Mouse (Mus musculus) left cerebral cortex, postnatal 4 days (tissue): ENCODE data around the gene Pde5a. TPM values are rescaled to one million over a fixed set of nuclear protein-coding genes. Genes with fewer than 3 reads are reported as not detected.

Experiments used
- DNase-seq: peaks from one replicate; pipeline ENCODE4 v3.0.0-alpha.2; 2022
- intact Hi-C: fragments of 180-260 bp; cut with DNase I; formaldehyde crosslinking; loops from one replicate; pipeline ENCODE4 v1.15.1; 2025
- total RNA-seq, 2 experiments: library from RNA; stranded (reverse); gene quantifications; 2 replicates each; pipeline ENCODE4 v1.2.3; 2021

The Pde5a gene
- total RNA-seq, 2 experiments from 2014 or later = 13.1 to 13.7 TPM

GRCm38 (mm10) chr3:122835097-122835850 is 106.5 kb downstream of the Pde5a start:
- DNase-seq = no peak
- intact Hi-C loops = no loop called here

- intact Hi-C loops = no loop called here
Measured at GRCm38 (mm10) chr3:122837639-122838038, 108.9 kb downstream of the Pde5a start.

GRCm38 (mm10) chr3:122848410-122849034 is 119.8 kb downstream of the Pde5a start:
- DNase-seq = no peak
- intact Hi-C loops = no loop called here

More at GRCm38 (mm10) chr3:122837639-122838038, 108.9 kb downstream of the Pde5a start:
- DNase-seq = no peak

- intact Hi-C loops = no loop called here
- peak; percentile 21 for DNase-seq
Measured at GRCm38 (mm10) chr3:122855149-122855548, 126.4 kb downstream of the Pde5a start.

- intact Hi-C loops = no loop called here
- no peak for DNase-seq
Measured at GRCm38 (mm10) chr3:122859829-122860228, 131.1 kb downstream of the Pde5a start.

GRCm38 (mm10) chr3:122860573-122861498 is 132.1 kb downstream of the Pde5a start:
- DNase-seq = no peak
- intact Hi-C loops = no loop called here

- intact Hi-C loops = no loop called here
- DNase-seq = no peak
Measured at GRCm38 (mm10) chr3:122865092-122865491, 136.3 kb downstream of the Pde5a start.

GRCm38 (mm10) chr3:122868270-122868669 is 139.5 kb downstream of the Pde5a start:
- DNase-seq = no peak
- intact Hi-C loops = no loop called here

GRCm38 (mm10) chr3:122871596-122871995 is 142.8 kb downstream of the Pde5a start:
- no peak for DNase-seq
- intact Hi-C loops = no loop called here

- DNase-seq = no peak
- intact Hi-C loops = no loop called here
Measured at GRCm38 (mm10) chr3:122876870-122877269, 148.1 kb downstream of the Pde5a start.

GRCm38 (mm10) chr3:122877543-122877942 is 148.8 kb downstream of the Pde5a start:
- no peak for DNase-seq
- intact Hi-C loops = no loop called here

- intact Hi-C loops = no loop called here
- no peak for DNase-seq
Measured at GRCm38 (mm10) chr3:122878705-122879315, 150.1 kb downstream of the Pde5a start.

GRCm38 (mm10) chr3:122887505-122888301 is 159.0 kb downstream of the Pde5a start:
- DNase-seq = no peak
- intact Hi-C loops = no loop called here

- intact Hi-C loops = no loop called here
- DNase-seq = no peak
Measured at GRCm38 (mm10) chr3:122888371-122888819, 159.6 kb downstream of the Pde5a start.

GRCm38 (mm10) chr3:122894772-122895171 is 166.0 kb downstream of the Pde5a start, which contains the start of gene Fabp2:
Gene Fabp2 (plus strand): TSS chr3:122895072.
- intact Hi-C loops = no loop called here
- no peak for DNase-seq

- no peak for DNase-seq
- intact Hi-C loops = no loop called here
Measured at GRCm38 (mm10) chr3:122895189-122895731, 166.5 kb downstream of the Pde5a start.

- no peak for DNase-seq
- intact Hi-C loops = no loop called here
Measured at GRCm38 (mm10) chr3:122898254-122898653, 169.5 kb downstream of the Pde5a start.

GRCm38 (mm10) chr3:122903746-122904433 is 175.1 kb downstream of the Pde5a start:
- intact Hi-C loops = loop anchor here (5.0 to 10.0 kb wide), 3 partner anchors 119 to 257 kb away; no protein-coding TSS in a partner anchor
- peak; percentile 45 for DNase-seq

GRCm38 (mm10) chr3:122907841-122908240 is 179.1 kb downstream of the Pde5a start:
- intact Hi-C loops = loop anchor here (10.0 kb wide), 1 partner anchor 123 kb away; no protein-coding TSS in a partner anchor
- DNase-seq = no peak
